Mouse (Mus musculus) heart, embryonic 14.5 days (tissue): ENCODE data around the gene Gab1. TPM values are rescaled to one million over a fixed set of nuclear protein-coding genes. Genes with fewer than 3 reads are reported as not detected.

Experiments
- ATAC-seq: fragments of 200-750 bp; cut with Nextera tagmentation; 2 replicates; pipeline ENCODE4 v1.8.0; 2017; ENCODE audit warnings: low read depth, moderate TSS enrichment; ENCODE audit not compliant: insufficient number of reproducible peaks, insufficient read depth, low FRiP score
- H3K27ac ChIP-seq, 2 experiments: fragments of 200-500 bp in 1 of 2; fragments of 300-500 bp in 1 of 2; sonication (generic) in 1 of 2; replicated peaks in 1 of 2; 2 replicates each; pipeline ENCODE4 v1.5.1; 2012 to 2014; ENCODE audit warnings: low read depth in 2 of 2, low read length in 2 of 2, control low read depth in 1 of 2, mild to moderate bottlenecking in 1 of 2, mixed read lengths in 1 of 2; ENCODE audit not compliant: control insufficient read depth in 1 of 2, insufficient read depth in 1 of 2
- H3K27me3 ChIP-seq: fragments of 300-500 bp; sonication (generic); 2 replicates; pipeline ENCODE4 v1.6.1; 2014; ENCODE audit warnings: mild to moderate bottlenecking, low read length, control low read depth; ENCODE audit not compliant: control insufficient read depth, insufficient read depth
- H3K36me3 ChIP-seq: fragments of 300-500 bp; sonication (generic); 2 replicates; pipeline ENCODE4 v1.6.1; 2014; ENCODE audit warnings: mild to moderate bottlenecking, control low read depth, low read length, mixed read lengths; ENCODE audit not compliant: control insufficient read depth, insufficient read depth
- H3K4me1 ChIP-seq, 2 experiments: fragments of 200-500 bp in 1 of 2; fragments of 300-500 bp in 1 of 2; sonication (generic) in 1 of 2; 2 replicates each; pipeline ENCODE4 v1.6.1; 2012 to 2014; ENCODE audit warnings: low read length in 2 of 2, control low read depth in 1 of 2, mixed read lengths in 1 of 2; ENCODE audit not compliant: control insufficient read depth in 2 of 2, insufficient read depth in 2 of 2
- H3K4me2 ChIP-seq: fragments of 300-500 bp; sonication (generic); 2 replicates; pipeline ENCODE4 v1.6.1; 2014; ENCODE audit warnings: mild to moderate bottlenecking, low read length
- H3K4me3 ChIP-seq, 2 experiments: fragments of 200-500 bp in 1 of 2; fragments of 300-500 bp in 1 of 2; sonication (generic) in 1 of 2; 2 replicates each; pipeline ENCODE4 v1.5.1; 2012 to 2014; ENCODE audit warnings: low read length in 2 of 2, mild to moderate bottlenecking in 2 of 2, control low read depth in 1 of 2, low read depth in 1 of 2, moderate library complexity in 1 of 2; ENCODE audit not compliant: control insufficient read depth in 1 of 2, insufficient read depth in 1 of 2
- H3K9ac ChIP-seq: fragments of 300-500 bp; sonication (generic); 2 replicates; pipeline ENCODE4 v1.6.1; 2014; ENCODE audit warnings: mild to moderate bottlenecking, low read length
- H3K9me3 ChIP-seq: fragments of 300-500 bp; sonication (generic); 2 replicates; pipeline ENCODE4 v1.6.1; 2016; ENCODE audit warnings: low read length, control low read depth; ENCODE audit not compliant: control insufficient read depth
- WGBS: fragments of 180-500 bp; shearing (Covaris S2); extraction: QIAGEN DNeasy Blood & Tissue Kit; methylation state at CpG from one replicate; pipeline ENCODE4 v1.1.7; 2014; 5-methylcytosine and 5-hydroxymethylcytosine counted together
- polyA plus RNA-seq: library from polyadenylated mRNA; unstranded; fragments of >200 nt; fragmentation: Nextera tagmentation; extraction: Ambion mirVana; gene quantifications from 2 replicates; pipeline ENCODE4 v1.2.1, GENCODE M21; 2014

Gab1 gene
- polyA plus RNA-seq, 1 experiment from 2014 or later, result 44.4 TPM

- peaks cover 43 to 79% of the 10 kb centered on the region in 2 experiments for H3K4me1 ChIP-seq
- ATAC-seq, result no peak
- no peak overlapping the region for H3K9ac ChIP-seq
- H3K36me3 ChIP-seq, result no peaks in the 10 kb centered on the region
- no peak overlapping the region for H3K4me3 ChIP-seq
- WGBS, result 88% methylated on average over 5 of the region's 5 CpGs
- no peak overlapping the region for H3K4me2 ChIP-seq
- no peaks in the 10 kb centered on the region for H3K27me3 ChIP-seq
- H3K9me3 ChIP-seq, result no peaks in the 10 kb centered on the region
- H3K27ac ChIP-seq, result peak overlapping the region; percentile 64 to 97
These were observed 69.9 kb downstream of the Gab1 start for GRCm38 (mm10) chr8:80810442-80810841.

- ATAC-seq, result no peak
- no peaks in the 10 kb centered on the region for H3K9me3 ChIP-seq
- peaks cover 39 to 73% of the 10 kb centered on the region in 2 experiments for H3K4me1 ChIP-seq
- H3K9ac ChIP-seq, result peak overlapping the region; percentile 42; the same call in 1 of the 2 replicates
- no peaks in the 10 kb centered on the region for H3K36me3 ChIP-seq
- 43% methylated on average over 13 of the region's 13 CpGs for WGBS
- H3K4me2 ChIP-seq, result peak overlapping the region; percentile 41
- no peaks in the 10 kb centered on the region for H3K27me3 ChIP-seq
- H3K4me3 ChIP-seq, result no peak overlapping the region
- H3K27ac ChIP-seq, result peak overlapping the region; percentile 76 to 80
These were observed 72.4 kb downstream of the Gab1 start for GRCm38 (mm10) chr8:80807807-80808505.

- Histone ChIP-seq H3K9ac (no peak overlapping the region), H3K4me3 (no peak overlapping the region), H3K27ac (peak overlapping the region; percentile 33 to 46), H3K9me3 (no peaks in the 10 kb centered on the region), H3K4me2 (no peak overlapping the region), H3K36me3 (peaks cover 10% of the 10 kb centered on the region; the same call in 1 of the 2 replicates), H3K27me3 (no peaks in the 10 kb centered on the region), H3K4me1 (peaks cover 21 to 45% of the 10 kb centered on the region in 2 experiments)
- WGBS, result 26% methylated on average over 4 of the region's 4 CpGs
- no peak for ATAC-seq
These were observed 76.2 kb downstream of the Gab1 start for GRCm38 (mm10) chr8:80804066-80804619.

- H3K36me3 ChIP-seq, result peaks cover 28% of the 10 kb centered on the region
- no peak overlapping the region for H3K27ac ChIP-seq
- 93% methylated on average over 3 of the region's 3 CpGs for WGBS
These were observed 81.5 kb downstream of the Gab1 start for GRCm38 (mm10) chr8:80798778-80799177.

GRCm38 (mm10) chr8:80798198-80798777 is 82.0 kb downstream of the Gab1 start:
- Histone ChIP-seq H3K4me3 (no peak overlapping the region), H3K27ac (0 out of 4 replicates have a peak overlapping the region, but pooled peaks of 1 of the 2 experiments have one; percentile 7), H3K4me2 (no peak overlapping the region), H3K9me3 (no peaks in the 10 kb centered on the region), H3K27me3 (no peaks in the 10 kb centered on the region), H3K4me1 (peaks cover 0 to 11% of the 10 kb centered on the region in 2 experiments; a peak in 2 of 4 replicates), H3K9ac (no peak overlapping the region), H3K36me3 (peaks cover 28% of the 10 kb centered on the region)
- ATAC-seq, result no peak
- 78% methylated on average over 7 of the region's 7 CpGs for WGBS

More at GRCm38 (mm10) chr8:80798778-80799177, 81.5 kb downstream of the Gab1 start:
- no peak for ATAC-seq
- H3K4me3 ChIP-seq, result no peak overlapping the region
- H3K4me1 ChIP-seq, result peaks cover 1 to 16% of the 10 kb centered on the region in 2 experiments
- no peak overlapping the region for H3K4me2 ChIP-seq
- no peak overlapping the region for H3K9ac ChIP-seq
- no peaks in the 10 kb centered on the region for H3K9me3 ChIP-seq
- H3K27me3 ChIP-seq, result no peaks in the 10 kb centered on the region

- no peak overlapping the region for H3K4me3 ChIP-seq
- H3K9ac ChIP-seq, result no peak overlapping the region
- no peaks in the 10 kb centered on the region for H3K27me3 ChIP-seq
- H3K9me3 ChIP-seq, result no peaks in the 10 kb centered on the region
- H3K4me1 ChIP-seq, result peaks cover 0 to 11% of the 10 kb centered on the region in 2 experiments; a peak in 2 of 4 replicates
- no peak for ATAC-seq
- H3K27ac ChIP-seq, result no peak overlapping the region
- 74% methylated on average over 4 of the region's 4 CpGs for WGBS
- H3K36me3 ChIP-seq, result peaks cover 38% of the 10 kb centered on the region
- H3K4me2 ChIP-seq, result no peak overlapping the region
These were observed 84.2 kb downstream of the Gab1 start for GRCm38 (mm10) chr8:80796070-80796469.

GRCm38 (mm10) chr8:80794585-80795509 is 85.5 kb downstream of the Gab1 start:
- Histone ChIP-seq H3K4me3 (no peak overlapping the region), H3K27me3 (no peaks in the 10 kb centered on the region), H3K4me1 (peaks cover 0 to 11% of the 10 kb centered on the region in 2 experiments; a peak in 2 of 4 replicates), H3K36me3 (peaks cover 44% of the 10 kb centered on the region), H3K4me2 (no peak overlapping the region), H3K27ac (no peak overlapping the region), H3K9me3 (no peaks in the 10 kb centered on the region), H3K9ac (no peak overlapping the region)
- 85% methylated on average over 19 of the region's 19 CpGs for WGBS
- ATAC-seq, result no peak
